Mouse (Mus musculus) MN1 (cell line): ENCODE measurements around the gene Cercam.

ENCODE experiments used
- DNase-seq: peaks from one replicate; pipeline ENCODE4 v3.0.0-alpha.2; 2016; ENCODE audit warnings: low spot score

Cercam gene

DNA sequence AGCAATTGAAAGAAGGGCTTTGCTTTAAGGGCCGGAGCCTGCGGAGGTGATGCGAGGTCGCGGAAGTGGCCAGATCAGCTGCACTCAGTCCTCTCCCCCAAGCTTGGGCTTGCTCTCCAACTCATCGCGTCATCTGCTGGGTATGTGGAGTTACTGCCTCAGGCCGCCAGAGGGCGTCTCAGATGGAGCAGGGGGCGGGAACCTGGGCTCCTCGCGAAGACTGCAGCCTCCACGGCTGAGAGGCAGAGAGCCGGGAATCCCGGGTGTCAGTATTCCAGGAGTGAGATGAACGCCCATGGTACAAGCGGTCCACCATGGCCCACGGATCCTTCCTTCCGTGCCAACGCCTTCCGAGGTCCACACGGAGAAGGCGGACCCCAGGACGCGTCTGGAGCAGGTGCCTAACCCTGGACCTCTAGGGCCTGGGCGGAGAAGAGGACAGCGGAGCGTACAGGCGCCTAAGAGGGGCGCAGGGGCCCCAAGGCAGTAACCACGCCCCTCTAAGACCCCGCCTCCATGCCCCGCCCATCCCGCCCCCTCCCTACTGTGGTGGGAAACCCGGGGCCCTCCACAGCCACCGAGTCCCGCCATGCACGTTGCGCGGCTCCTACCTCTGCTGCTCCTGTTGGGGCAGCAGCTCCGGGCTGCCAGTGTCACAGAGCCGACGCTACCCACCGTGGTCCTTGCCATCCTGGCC, at the start of gene Cercam:
Gene Cercam, plus strand, starts transcription at position 216 of the 697 bp plus-strand sequence.
- DNase-seq, result peak; percentile 92

GRCm38 (mm10) chr2:29819363-29819762, 49.6 kb upstream of the Cercam start:
- no peak for DNase-seq

GRCm38 (mm10) chr2:29820025-29820817, 48.7 kb upstream of the Cercam start, which contains the start of gene Urm1:
TSS of gene Urm1 (plus strand) at chr2:29820075.
- peak; percentile 84 for DNase-seq

GRCm38 (mm10) chr2:29826318-29826925, 42.5 kb upstream of the Cercam start:
- peak; percentile 51 for DNase-seq

GRCm38 (mm10) chr2:29826926-29827708, 41.8 kb upstream of the Cercam start:
- DNase-seq, result peak; percentile 96

DNA sequence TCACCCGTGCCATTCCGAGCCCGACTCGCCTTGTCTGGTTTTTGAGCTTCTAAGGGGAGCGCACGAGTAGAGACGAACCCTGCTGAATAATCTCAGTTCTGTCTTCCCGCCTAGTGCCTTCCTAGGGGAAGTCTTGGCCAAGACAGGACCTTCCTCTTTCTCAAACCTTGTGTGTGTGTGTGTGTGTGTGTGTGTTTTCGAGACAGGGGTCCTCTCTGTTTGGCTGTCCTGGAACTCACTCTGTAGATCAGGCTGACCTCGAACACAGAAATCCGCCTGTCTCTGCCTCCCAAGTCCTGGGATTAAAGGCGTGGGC, 41.3 kb upstream of the Cercam start:
- no peak for DNase-seq

DNA sequence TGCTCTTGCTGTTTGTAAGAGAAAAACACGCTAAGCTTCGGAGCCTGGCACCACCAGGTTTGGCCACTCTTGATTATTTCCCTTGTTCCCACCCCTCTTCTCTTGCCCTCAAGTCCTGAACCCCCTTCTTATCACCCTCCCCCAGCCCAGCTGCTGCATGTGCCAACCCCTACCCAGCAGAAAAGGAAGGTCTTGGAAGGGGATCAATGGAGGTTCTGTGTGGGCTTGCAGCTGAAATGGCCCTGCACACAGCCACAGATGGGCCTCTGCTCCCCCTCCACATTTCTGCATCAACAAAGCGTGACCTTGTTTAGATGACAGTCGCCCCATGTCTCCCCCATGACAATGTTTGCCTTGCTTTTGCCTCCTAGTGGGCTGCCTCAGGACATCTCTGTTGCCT, 37.9 kb upstream of the Cercam start:
- DNase-seq, result no peak

DNA sequence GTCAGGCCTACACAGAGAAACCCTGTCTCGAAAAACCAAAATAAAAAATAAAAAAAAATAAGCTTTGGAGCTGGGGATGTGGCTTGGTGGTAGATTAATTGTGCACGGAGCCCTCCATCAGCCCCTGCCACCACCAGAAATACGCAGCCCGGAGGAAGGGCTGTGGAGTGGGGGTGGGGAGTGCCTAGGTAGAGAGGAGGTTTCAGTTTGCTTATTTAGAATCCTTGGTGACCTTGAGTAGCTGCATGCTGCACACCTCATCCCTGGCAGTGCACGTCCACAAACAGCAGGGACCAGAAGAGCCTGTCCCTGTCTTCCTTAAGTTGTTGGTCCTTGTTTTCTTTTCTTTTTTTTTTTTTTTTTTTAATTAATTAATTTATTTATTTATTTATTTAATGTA, 35.2 kb upstream of the Cercam start:
- no peak for DNase-seq

DNA sequence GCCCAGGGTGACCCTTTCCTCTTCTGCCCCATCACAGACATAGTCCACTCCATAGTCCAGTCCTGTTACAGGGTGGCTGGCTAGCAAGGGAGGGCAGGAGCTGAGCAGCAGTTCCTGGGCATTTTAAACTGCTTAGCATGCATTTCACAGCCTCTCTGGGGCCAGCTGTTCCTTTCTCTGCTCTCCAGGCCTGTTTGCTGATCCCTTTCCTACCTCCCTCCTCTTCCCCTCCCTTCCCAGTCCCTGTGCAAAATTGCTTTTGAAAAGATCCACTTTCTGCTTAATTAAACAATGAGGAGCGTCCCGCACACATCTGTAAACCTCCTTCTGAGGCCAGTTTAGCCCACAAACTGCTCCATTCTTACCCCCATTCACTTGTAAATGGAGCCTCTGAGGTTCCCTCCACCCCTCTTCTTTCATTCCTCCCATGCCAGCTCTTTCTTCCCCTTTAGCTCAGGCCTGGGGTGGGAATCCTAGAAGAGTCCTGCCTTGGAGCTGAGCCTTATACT, 33.5 kb upstream of the Cercam start:
- DNase-seq, result no peak

GRCm38 (mm10) chr2:29839460-29839859, 29.5 kb upstream of the Cercam start:
- DNase-seq, result peak; percentile 34

- no peak for DNase-seq
These were observed 25.5 kb upstream of the Cercam start for GRCm38 (mm10) chr2:29843231-29844105.

DNA sequence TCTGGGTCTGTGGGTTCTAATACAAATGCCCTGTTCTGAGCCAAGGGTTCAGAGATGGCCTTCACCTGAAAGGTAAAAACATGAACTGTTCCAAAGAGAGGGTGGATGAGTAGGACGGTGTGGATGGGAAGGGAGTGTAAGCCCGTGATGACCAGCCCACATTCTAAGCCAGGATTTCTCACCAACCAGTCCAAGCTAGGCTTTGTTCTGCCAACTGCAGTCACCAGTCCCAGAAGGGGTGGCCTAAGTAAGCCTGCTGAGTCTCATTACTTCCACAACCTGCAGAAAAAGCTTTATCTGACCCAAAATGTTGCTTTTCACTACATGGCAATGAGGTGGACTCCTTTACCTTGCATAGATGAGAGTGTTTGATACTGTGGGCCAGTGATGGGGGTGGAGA, 24.8 kb upstream of the Cercam start:
- DNase-seq, result no peak

- no peak for DNase-seq
These were observed 24.3 kb upstream of the Cercam start for GRCm38 (mm10) chr2:29844661-29845060.

- no peak for DNase-seq
These were observed 23.3 kb upstream of the Cercam start for GRCm38 (mm10) chr2:29845636-29846035.

DNA sequence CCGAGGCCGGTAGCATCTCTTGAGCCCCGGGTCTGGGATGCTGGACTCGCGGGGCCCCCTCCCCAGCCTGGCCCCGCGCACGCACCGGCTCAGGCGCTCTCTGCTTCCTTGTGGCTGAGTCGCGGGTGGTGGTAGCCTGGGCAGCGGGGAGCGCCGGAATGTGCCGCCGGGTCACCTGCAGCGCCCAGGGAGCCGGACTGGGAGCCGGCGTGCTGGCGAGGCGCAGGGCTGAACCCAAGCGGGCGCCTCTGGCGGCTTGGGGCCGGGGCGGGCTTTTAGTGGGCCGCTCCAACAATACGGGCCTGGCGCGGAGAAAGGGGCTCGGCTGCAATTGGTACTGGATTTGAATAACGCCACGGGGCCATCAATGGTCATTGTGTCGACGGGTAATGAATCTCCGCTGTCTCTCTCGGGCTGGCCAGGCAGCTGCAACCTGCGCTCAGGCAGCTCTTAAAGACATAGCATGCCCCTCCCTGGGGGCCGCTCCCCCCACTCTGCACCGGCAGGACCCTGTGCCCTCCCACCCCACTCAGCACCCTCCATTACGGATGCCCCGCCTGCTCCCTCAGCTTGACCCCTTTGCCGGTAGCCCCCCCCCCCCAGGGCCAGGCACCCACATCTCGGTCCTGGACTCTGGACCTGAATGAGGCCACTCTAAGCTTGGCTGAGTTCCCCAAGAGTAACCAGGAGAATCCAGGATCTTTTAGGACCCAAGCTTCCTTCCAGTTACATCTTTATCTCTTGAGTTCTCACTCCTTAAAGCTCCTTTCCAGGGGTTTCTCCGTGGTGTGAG, 22.7 kb upstream of the Cercam start:
- DNase-seq, result no peak

DNA sequence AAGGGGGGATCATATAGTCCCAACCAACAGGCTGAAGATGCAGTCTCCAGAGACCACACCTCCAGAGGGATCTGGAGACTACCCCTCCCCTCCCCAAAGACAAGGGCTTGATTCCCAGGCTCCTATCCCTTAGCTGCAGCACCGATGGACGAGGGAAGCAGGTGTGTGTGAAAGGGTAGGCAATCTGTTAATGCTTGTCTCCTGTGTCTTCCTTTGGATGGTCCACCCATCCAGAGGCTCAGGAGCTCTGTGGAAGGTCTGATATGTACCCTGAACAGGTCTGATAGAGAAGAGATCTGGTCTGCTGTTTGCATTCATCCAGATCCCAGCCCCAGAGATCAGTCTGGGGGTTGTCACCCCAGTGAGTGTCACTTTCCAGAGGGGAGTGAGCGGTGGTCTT, 22.1 kb upstream of the Cercam start:
- DNase-seq, result no peak

DNA sequence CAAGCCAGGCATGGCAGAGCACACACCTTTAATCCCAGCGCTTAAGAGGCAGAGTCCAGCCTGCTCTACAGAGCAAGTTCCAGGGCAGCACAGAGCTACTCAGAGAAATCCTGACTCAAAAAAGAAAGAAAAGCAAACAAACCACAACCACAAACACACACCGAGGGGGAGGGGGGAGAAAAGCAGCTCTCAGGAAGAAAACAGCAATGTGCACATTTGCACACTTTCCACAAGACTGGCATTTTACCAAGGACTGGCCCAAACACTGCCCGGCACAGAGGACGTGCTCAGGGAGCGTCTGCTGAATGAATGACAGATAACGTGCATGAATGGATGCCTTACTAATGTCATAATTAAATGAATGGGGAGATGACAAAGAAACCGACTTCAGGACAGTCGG, 19.9 kb upstream of the Cercam start:
- DNase-seq, result peak; percentile 52

- DNase-seq, result peak; percentile 48
These were observed 19.0 kb upstream of the Cercam start for GRCm38 (mm10) chr2:29849841-29850480.

GRCm38 (mm10) chr2:29852957-29853485, 15.9 kb upstream of the Cercam start:
- DNase-seq, result no peak

DNA sequence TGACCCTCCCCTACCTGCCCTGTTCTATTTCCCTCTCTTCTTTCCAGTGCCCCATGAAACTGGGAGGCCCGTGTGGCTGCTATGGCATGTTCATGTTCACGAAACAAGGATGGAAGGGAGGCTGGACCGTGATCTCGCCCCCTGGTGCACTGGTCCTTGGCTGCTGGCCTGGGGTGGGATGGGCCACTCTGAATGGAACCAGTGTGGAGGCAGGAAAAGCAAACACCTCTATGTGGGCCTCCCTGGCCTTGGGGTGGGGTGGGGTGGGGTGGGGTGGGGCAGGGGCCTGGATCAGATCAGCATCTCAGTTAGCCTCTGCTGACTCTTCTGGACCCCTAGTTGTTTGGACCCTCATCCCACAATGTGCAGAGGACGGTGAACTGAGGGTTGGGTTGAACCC, 15.2 kb upstream of the Cercam start:
- no peak for DNase-seq
